Mouse (Mus musculus): ENCODE results near the gene Nab2. TPM values are rescaled to one million over a fixed set of nuclear protein-coding genes. Genes with fewer than 3 reads are reported as not detected.

Nab2 gene
- polyA plus RNA-seq, 1 experiment, result 79.2 TPM

DNA sequence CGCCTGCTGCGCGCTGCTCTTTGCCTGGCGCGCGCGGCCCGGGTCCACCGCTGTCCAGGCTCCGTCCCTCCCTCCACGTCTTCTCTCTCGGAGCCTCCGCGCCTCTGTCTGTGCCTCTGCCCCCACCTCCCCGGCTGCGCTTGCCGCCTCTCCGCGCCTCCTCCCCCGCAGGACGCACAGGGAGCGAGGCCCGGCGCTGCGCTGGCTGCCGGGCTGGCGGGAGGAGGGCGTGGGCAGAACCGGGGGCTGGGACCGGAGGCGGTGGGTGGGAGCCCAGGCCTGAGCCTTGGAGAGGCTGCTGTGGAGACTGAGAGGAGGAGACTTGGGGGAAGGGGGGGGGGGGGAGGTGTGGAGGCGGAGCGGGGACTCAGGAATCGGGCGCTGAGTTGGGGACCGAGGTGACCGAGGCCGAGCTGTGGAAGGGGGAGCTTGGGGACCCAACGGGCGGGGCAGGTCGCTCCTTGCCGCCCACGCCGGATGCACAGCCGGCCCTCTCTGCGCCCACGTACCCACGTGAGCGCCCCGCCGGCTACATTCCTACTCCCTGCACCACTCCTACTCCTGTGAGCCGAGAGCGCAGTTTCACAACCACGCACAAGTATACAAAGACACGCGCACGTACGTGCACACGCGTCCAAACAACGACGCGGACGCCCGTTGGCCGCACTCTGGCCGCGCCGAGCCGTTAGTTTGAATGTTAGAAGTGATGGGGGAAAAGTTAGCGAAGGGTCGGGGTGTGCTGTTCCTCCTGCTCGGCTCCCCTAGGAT lies 1.7 kb downstream of the Nab2 start, which contains the start of gene Nemp1:
Gene Nemp1, plus strand, starts transcription at position 401 of the 768 bp plus-strand sequence.
- Histone ChIP-seq H3K36me3 (ENCODE audit: control insufficient read depth, insufficient read depth, low read length) (no peaks in the 10 kb centered on the region), H3K27me3 (ENCODE audit: control insufficient read depth, insufficient read depth, low read length) (no peaks in the 10 kb centered on the region), H3K4me1 (replicated peaks; ENCODE audit: control insufficient read depth, insufficient read depth, low read length) (peaks cover 65% of the 10 kb centered on the region), H3K27ac (ENCODE audit: control insufficient read depth, insufficient read depth, low read length) (peak within 1 kb of the TSS; percentile 80), H3K4me3 (ENCODE audit: control insufficient read depth, insufficient read depth, low read length) (peak within 1 kb of the TSS; percentile 61)
- TF ChIP-seq CTCF (IDR thresholded peaks at IDR 0.05; ENCODE audit: borderline replicate concordance, control insufficient read depth, extremely low read depth, insufficient read depth, low read length, poor library complexity) (no peak), POLR2A (IDR thresholded peaks at IDR 0.05; ENCODE audit: control insufficient read depth, extremely low read depth, insufficient read depth, low read length, poor library complexity) (no peak)
- DNase-seq, result peak; percentile 73
- WGBS, result under 1% methylated on average over 71 of the region's 73 CpGs

DNA sequence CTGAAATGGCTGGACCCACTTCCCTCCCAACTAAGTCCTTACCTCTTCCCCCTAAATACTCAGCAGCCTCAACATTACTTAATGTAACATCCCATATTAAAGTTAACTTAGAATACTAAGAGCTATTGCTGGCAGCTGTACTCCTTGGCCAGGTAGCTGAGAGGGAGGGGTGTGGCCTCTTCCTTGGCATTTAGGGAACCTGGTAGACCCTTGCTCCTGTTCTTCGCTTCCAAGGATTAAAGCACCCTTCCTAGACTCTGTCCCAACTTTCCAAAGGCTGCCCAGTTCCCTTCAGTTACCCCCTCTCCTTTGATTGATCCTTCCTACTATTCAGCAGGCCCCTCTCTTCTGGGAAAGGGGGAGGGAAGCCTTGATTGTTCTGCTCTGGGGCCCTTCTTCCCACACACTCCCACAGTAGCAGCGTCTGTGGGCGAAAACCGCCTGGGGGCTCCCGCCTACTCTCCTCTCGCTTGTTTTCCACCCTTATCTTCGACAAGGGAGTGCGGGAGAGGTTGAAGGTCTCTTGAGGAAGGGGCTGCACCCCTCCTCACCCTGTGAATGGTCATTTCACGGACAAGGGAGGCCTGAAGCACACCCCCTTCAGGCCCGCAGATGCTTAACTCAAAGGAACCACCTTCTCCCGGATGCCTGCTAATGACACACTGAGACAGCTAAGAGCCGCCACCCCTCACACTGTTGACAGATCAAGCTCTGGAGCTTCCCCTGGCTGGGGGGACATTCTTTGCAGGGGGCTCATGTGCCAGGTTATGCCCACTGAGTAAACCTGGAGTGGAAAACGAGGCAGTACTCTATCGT lies 2.8 kb downstream of the Nab2 start:
- WGBS, result 22% methylated on average over 14 of the region's 14 CpGs
- H3K4me1 ChIP-seq (replicated peaks; ENCODE audit: control insufficient read depth, insufficient read depth, low read length), result peaks cover 71% of the 10 kb centered on the region

DNA sequence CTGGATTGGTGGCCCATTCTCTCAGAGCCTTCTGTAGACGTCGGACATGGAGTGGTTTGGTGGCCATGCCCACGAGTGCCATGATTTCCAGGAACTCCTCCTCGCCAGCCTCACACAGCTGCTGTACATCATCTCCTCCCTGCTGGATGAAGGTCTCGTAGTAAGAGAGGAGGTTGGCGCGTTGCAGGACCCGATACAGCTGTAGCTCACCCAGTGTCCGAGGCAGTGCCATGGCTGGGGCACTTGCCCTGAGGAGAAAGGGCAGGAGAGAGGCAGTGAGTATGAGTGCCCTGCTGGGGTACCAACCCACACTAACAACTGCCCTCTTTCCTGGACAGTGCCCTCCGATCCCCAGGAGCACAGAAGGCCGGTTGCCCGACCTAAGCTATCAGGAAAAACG lies 3.5 kb downstream of the Nab2 start:
- TF ChIP-seq CTCF (IDR thresholded peaks at IDR 0.05; ENCODE audit: borderline replicate concordance, control insufficient read depth, extremely low read depth, insufficient read depth, low read length, poor library complexity) (no peak), POLR2A (IDR thresholded peaks at IDR 0.05; ENCODE audit: control insufficient read depth, extremely low read depth, insufficient read depth, low read length, poor library complexity) (no peak)
- H3K4me3 ChIP-seq (ENCODE audit: control insufficient read depth, insufficient read depth, low read length), result peak overlapping the region; percentile 28
- H3K27ac ChIP-seq (ENCODE audit: control insufficient read depth, insufficient read depth, low read length), result no peak overlapping the region
- peaks cover 69% of the 10 kb centered on the region for H3K4me1 ChIP-seq (replicated peaks; ENCODE audit: control insufficient read depth, insufficient read depth, low read length)
- H3K27me3 ChIP-seq (ENCODE audit: control insufficient read depth, insufficient read depth, low read length), result no peaks in the 10 kb centered on the region
- H3K36me3 ChIP-seq (ENCODE audit: control insufficient read depth, insufficient read depth, low read length), result peaks cover 11% of the 10 kb centered on the region; the same call in 1 of the 2 replicates
- no peak for DNase-seq
- 80% methylated on average over 13 of the region's 13 CpGs for WGBS

More for the DNA sequence above, 2.8 kb downstream of the Nab2 start:
- TF ChIP-seq POLR2A (IDR thresholded peaks at IDR 0.05; ENCODE audit: control insufficient read depth, extremely low read depth, insufficient read depth, low read length, poor library complexity) (no peak), CTCF (IDR thresholded peaks at IDR 0.05; ENCODE audit: borderline replicate concordance, control insufficient read depth, extremely low read depth, insufficient read depth, low read length, poor library complexity) (no peak)
- peak overlapping the region; percentile 61 for H3K4me3 ChIP-seq (ENCODE audit: control insufficient read depth, insufficient read depth, low read length)
- peaks cover 4% of the 10 kb centered on the region; the same call in 1 of the 2 replicates for H3K36me3 ChIP-seq (ENCODE audit: control insufficient read depth, insufficient read depth, low read length)
- no peaks in the 10 kb centered on the region for H3K27me3 ChIP-seq (ENCODE audit: control insufficient read depth, insufficient read depth, low read length)
- peak; percentile 31 for DNase-seq
- H3K27ac ChIP-seq (ENCODE audit: control insufficient read depth, insufficient read depth, low read length), result peak overlapping the region; percentile 54

DNA sequence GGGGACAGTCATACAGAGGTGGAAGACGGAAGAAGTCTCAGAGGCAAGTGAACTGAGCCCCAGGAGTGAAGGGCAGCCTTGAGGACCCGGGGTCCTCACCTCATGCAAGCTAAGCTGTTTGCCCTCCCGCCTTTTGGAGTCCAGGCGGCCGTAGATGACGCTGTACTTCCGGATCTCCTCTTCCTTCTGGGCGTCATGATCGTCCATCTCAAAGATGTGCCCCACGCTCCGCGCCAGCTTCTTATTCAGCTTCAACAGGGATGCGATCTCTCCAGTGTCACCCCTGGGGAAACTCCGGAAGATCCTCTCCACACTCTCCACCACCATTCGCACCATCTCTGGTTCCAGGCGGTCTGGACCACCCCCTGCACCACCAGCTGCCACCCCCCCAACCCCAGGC lies 4.2 kb downstream of the Nab2 start:
- TF ChIP-seq POLR2A (IDR thresholded peaks at IDR 0.05; ENCODE audit: control insufficient read depth, extremely low read depth, insufficient read depth, low read length, poor library complexity), result no peak
- TF ChIP-seq CTCF (IDR thresholded peaks at IDR 0.05; ENCODE audit: borderline replicate concordance, control insufficient read depth, extremely low read depth, insufficient read depth, low read length, poor library complexity), result no peak
- no peak for DNase-seq
- Histone ChIP-seq H3K4me1 (replicated peaks; ENCODE audit: control insufficient read depth, insufficient read depth, low read length) (peaks cover 63% of the 10 kb centered on the region), H3K27ac (ENCODE audit: control insufficient read depth, insufficient read depth, low read length) (no peak overlapping the region), H3K36me3 (ENCODE audit: control insufficient read depth, insufficient read depth, low read length) (peaks cover 16% of the 10 kb centered on the region; the same call in 1 of the 2 replicates), H3K4me3 (ENCODE audit: control insufficient read depth, insufficient read depth, low read length) (no peak overlapping the region), H3K27me3 (ENCODE audit: control insufficient read depth, insufficient read depth, low read length) (no peaks in the 10 kb centered on the region)
- 94% methylated on average over 16 of the region's 16 CpGs for WGBS

DNA sequence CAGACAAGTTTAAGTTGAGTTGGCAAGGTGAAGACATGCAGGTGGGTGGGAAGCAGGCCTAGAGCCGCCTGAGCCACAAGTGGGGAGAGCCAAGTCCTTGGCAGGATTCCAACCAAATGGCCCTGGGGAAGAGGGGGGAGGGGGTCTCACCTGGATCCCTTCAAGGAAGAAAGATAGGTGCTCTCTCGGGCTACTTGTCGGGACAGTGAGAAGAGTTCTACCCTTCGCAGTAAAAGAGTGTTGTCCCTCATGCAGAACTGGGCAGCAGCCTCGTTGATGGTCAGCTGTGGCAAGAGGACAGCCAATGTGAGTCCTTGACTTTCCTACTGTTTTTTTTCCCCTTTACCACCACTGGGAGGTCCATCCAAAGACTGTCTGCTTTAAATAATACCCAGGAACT lies 4.8 kb downstream of the Nab2 start:
- Histone ChIP-seq H3K27ac (ENCODE audit: control insufficient read depth, insufficient read depth, low read length) (no peak overlapping the region), H3K36me3 (ENCODE audit: control insufficient read depth, insufficient read depth, low read length) (peaks cover 19% of the 10 kb centered on the region), H3K27me3 (ENCODE audit: control insufficient read depth, insufficient read depth, low read length) (no peaks in the 10 kb centered on the region), H3K4me3 (ENCODE audit: control insufficient read depth, insufficient read depth, low read length) (no peak overlapping the region), H3K4me1 (replicated peaks; ENCODE audit: control insufficient read depth, insufficient read depth, low read length) (peaks cover 59% of the 10 kb centered on the region)
- no peak for DNase-seq
- TF ChIP-seq CTCF (IDR thresholded peaks at IDR 0.05; ENCODE audit: borderline replicate concordance, control insufficient read depth, extremely low read depth, insufficient read depth, low read length, poor library complexity) (no peak), POLR2A (IDR thresholded peaks at IDR 0.05; ENCODE audit: control insufficient read depth, extremely low read depth, insufficient read depth, low read length, poor library complexity) (no peak)
- 80% methylated on average over 5 of the region's 5 CpGs for WGBS

DNA sequence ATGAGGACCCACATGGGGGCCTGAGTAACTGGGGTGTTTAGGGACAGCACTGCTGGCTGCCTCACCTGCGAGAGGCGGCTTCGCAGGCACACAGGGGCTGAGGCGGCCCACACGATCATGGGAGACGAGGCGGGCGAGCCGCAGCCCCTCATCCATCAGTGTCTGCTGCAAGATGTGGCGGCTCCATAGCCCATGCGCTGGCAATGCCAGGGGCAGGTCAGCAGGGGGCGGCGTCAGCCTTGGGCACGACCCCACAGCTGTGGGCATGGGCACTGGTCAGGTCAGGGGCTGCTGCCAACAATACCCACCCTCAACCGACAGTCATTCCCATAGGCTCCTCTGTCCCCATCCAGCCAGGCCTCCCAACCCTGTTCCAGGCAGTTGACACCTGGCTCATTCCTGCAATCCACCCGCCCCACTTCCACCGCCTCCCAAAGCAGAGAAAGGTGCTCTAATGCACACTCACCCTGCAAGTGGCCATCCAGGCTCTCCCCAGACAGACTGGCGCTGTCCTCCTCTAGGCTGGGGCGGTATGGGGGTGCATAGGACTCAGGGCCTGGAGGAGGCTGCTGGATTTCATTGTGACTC lies 5.6 kb downstream of the Nab2 start:
- TF ChIP-seq CTCF (IDR thresholded peaks at IDR 0.05; ENCODE audit: borderline replicate concordance, control insufficient read depth, extremely low read depth, insufficient read depth, low read length, poor library complexity), result peak; percentile 63; the same call in 1 of the 2 replicates
- TF ChIP-seq POLR2A (IDR thresholded peaks at IDR 0.05; ENCODE audit: control insufficient read depth, extremely low read depth, insufficient read depth, low read length, poor library complexity), result no peak
- Histone ChIP-seq H3K27me3 (ENCODE audit: control insufficient read depth, insufficient read depth, low read length) (no peaks in the 10 kb centered on the region), H3K4me1 (replicated peaks; ENCODE audit: control insufficient read depth, insufficient read depth, low read length) (peaks cover 58% of the 10 kb centered on the region), H3K27ac (ENCODE audit: control insufficient read depth, insufficient read depth, low read length) (peak overlapping the region; percentile 63), H3K36me3 (ENCODE audit: control insufficient read depth, insufficient read depth, low read length) (peaks cover 24% of the 10 kb centered on the region), H3K4me3 (ENCODE audit: control insufficient read depth, insufficient read depth, low read length) (0 out of 2 replicates have a peak overlapping the region, but pooled peaks have one; percentile 13)
- 81% methylated on average over 19 of the region's 19 CpGs for WGBS
- DNase-seq, result peak; percentile 68
